8 mouse cellular contexts compared by ENCODE assay signal in genomic region chr5:116485069-116485468, GRCm38 (mm10).
A peak's percentile ranks its signal among the peaks of the same experiment; 100 is the strongest.
DNase-seq lines count a peak whose midpoint lies in the region; ATAC-seq lines count a peak whose summit lies in the region.

No protein-coding gene starts in this region.

- no peak for DNase-seq in frontal cortex, postnatal 25 days (ENCODE audit: low spot score in 2 of 2)
- DNase-seq in heart, adult 18-20 months: peak; percentile 21 to 45
- peak; percentile 66 for DNase-seq in kidney, adult 9 months
- peak; percentile 69 for DNase-seq in mesoderm, embryonic 11.5 days (ENCODE audit: low read depth, low spot score)
- DNase-seq in cerebellum, adult 18-20 months: no peak
- DNase-seq in cerebellum, adult 9-11 months: no peak
- no peak for DNase-seq in frontal cortex, adult 2 months (ENCODE audit: extremely low spot score in 1 of 2, low spot score in 1 of 2)

- ATAC-seq in frontal cortex, adult (ENCODE audit: low TSS enrichment): 0 out of 2 replicates have a peak, but pooled peaks have one; percentile 38

Comparison
In these comparisons a context has a peak if more than half of its experiments do, and no peak if none do; other contexts are left out.
1. DNase-seq: peak in heart, adult 18-20 months (2 of 2), kidney, adult 9 months (single experiment) and mesoderm, embryonic 11.5 days (single experiment); none in frontal cortex, postnatal 25 days (0 of 2), cerebellum, adult 18-20 months (0 of 2), cerebellum, adult 9-11 months (single experiment) and frontal cortex, adult 2 months (0 of 2).